Mouse (Mus musculus) G1E (cell line): Measurements from ENCODE around the gene Smg6. TPM values are rescaled to one million over a fixed set of nuclear protein-coding genes. Genes with fewer than 3 reads are reported as not detected.

ENCODE experiments used
- ATAC-seq: 2 replicates; pipeline ENCODE4 v1.8.0; 2016; ENCODE audit warnings: mild to moderate bottlenecking; ENCODE audit not compliant: insufficient number of reproducible peaks, poor library complexity, low FRiP score, severe bottlenecking; ENCODE audit errors: extremely low read depth
- DNase-seq: peaks from one replicate; pipeline ENCODE4 v3.0.0; 2012; ENCODE audit warnings: low spot score
- H3K27me3 ChIP-seq: 2 replicates; pipeline ENCODE4 v1.6.1; 2012; ENCODE audit warnings: mild to moderate bottlenecking, low read length, inconsistent platforms; ENCODE audit not compliant: insufficient read depth
- H3K36me3 ChIP-seq: replicated peaks from 2 replicates; pipeline ENCODE3; 2012; ENCODE audit warnings: mild to moderate bottlenecking, inconsistent platforms
- H3K4me1 ChIP-seq: 2 replicates; pipeline ENCODE4 v1.6.1; 2012; ENCODE audit warnings: low read depth, low read length, inconsistent platforms, mixed read lengths; ENCODE audit not compliant: insufficient read depth
- H3K4me3 ChIP-seq: 2 replicates; pipeline ENCODE4 v1.5.1; 2012; ENCODE audit warnings: low read depth, mild to moderate bottlenecking, inconsistent platforms, low read length, moderate library complexity, mixed read lengths
- H3K9me3 ChIP-seq: replicated peaks from 2 replicates; pipeline ENCODE4 v1.6.1; 2012; ENCODE audit warnings: inconsistent platforms
- CTCF ChIP-seq: IDR thresholded peaks from 2 replicates; pipeline ENCODE4 v1.5.1; 2012; ENCODE audit warnings: low read depth, low read length, inconsistent platforms, mixed read lengths
- GATA1 ChIP-seq: IDR thresholded peaks from 2 replicates; pipeline ENCODE4 v1.6.1; 2012; ENCODE audit warnings: borderline replicate concordance, low read length, inconsistent platforms, mixed read lengths
- GATA2 ChIP-seq: IDR thresholded peaks from 2 replicates; pipeline ENCODE4 v1.6.1; 2012; ENCODE audit warnings: low read depth, low read length, inconsistent platforms, borderline replicate concordance
- POLR2AphosphoS5 ChIP-seq: IDR thresholded peaks from 2 replicates; pipeline ENCODE4 v1.6.1; 2012; ENCODE audit warnings: low read depth, low read length, inconsistent platforms; ENCODE audit not compliant: insufficient replicate concordance
- TAL1 ChIP-seq: conservative IDR thresholded peaks from 2 replicates; pipeline ENCODE4 v1.6.1; 2012; ENCODE audit warnings: low read depth, low read length, inconsistent platforms, mixed read lengths
- polyA plus RNA-seq: library from polyadenylated mRNA; stranded (reverse); fragments of >175 nt; gene quantifications from 2 replicates; pipeline ENCODE4 v1.2.3, GENCODE M21; 2012
- total RNA-seq, 2 experiments: library from RNA; stranded (forward) in 1 of 2; stranded (reverse) in 1 of 2; fragments of 200-1000 nt in 1 of 2; fragments of >200 nt in 1 of 2; fragmentation: Nextera tagmentation in 1 of 2; gene quantifications; 2 replicates each; pipeline ENCODE4 v1.2.3; 2014 to 2017

Smg6 gene
- total and polyA plus RNA-seq, 3 experiments = 17.4 to 54.3 (median 42.1) TPM

- DNase-seq (no peak), ATAC-seq (no peak)
- H3K27me3 ChIP-seq = peaks cover 52% of the 10 kb centered on the region
Observed at GRCm38 (mm10) chr11:75167643-75168589, 242.3 kb downstream of the Smg6 start.

GRCm38 (mm10) chr11:75168590-75169361 is 243.2 kb downstream of the Smg6 start:
- DNase-seq (no peak), ATAC-seq (no peak)
- peaks cover 65% of the 10 kb centered on the region for H3K9me3 ChIP-seq
- TF ChIP-seq TAL1 (no peak), POLR2AphosphoS5 (no peak), GATA2 (no peak), GATA1 (no peak), CTCF (no peak)
- peak overlapping the region; percentile 38; the same call in 1 of the 2 replicates for H3K4me3 ChIP-seq
- H3K36me3 ChIP-seq = peaks cover 27% of the 10 kb centered on the region
- peaks cover 36% of the 10 kb centered on the region for H3K4me1 ChIP-seq
- peaks cover 57% of the 10 kb centered on the region for H3K27me3 ChIP-seq

More at GRCm38 (mm10) chr11:75167643-75168589, 242.3 kb downstream of the Smg6 start:
- TF ChIP-seq CTCF (no peak), GATA1 (no peak), TAL1 (no peak), GATA2 (no peak), POLR2AphosphoS5 (no peak)
- Histone ChIP-seq H3K9me3 (peaks cover 64% of the 10 kb centered on the region), H3K4me1 (peaks cover 28% of the 10 kb centered on the region), H3K4me3 (peak overlapping the region; percentile 29; the same call in 1 of the 2 replicates), H3K36me3 (peaks cover 36% of the 10 kb centered on the region)

- ATAC-seq = no peak
- Histone ChIP-seq H3K9me3 (peaks cover 65% of the 10 kb centered on the region), H3K36me3 (peaks cover 21% of the 10 kb centered on the region), H3K4me1 (peaks cover 41% of the 10 kb centered on the region), H3K27me3 (peaks cover 58% of the 10 kb centered on the region), H3K4me3 (peak within 1 kb of the TSS; percentile 59; the same call in 1 of the 2 replicates)
- TF ChIP-seq GATA2 (no peak), POLR2AphosphoS5 (no peak), TAL1 (no peak), CTCF (no peak), GATA1 (no peak)
- no peak for DNase-seq
Observed at GRCm38 (mm10) chr11:75169405-75170080, 243.9 kb downstream of the Smg6 start, which contains the start of gene Hic1. Hic1 (minus strand) TSS chr11:75169519.

GRCm38 (mm10) chr11:75170136-75170751 is 244.6 kb downstream of the Smg6 start:
- peak; percentile 15; the same call in 1 of the 2 replicates for ATAC-seq
- peaks cover 34% of the 10 kb centered on the region for H3K4me1 ChIP-seq
- H3K4me3 ChIP-seq = peak overlapping the region; percentile 59; the same call in 1 of the 2 replicates
- DNase-seq = peak; percentile 64
- TF ChIP-seq CTCF (no peak), POLR2AphosphoS5 (no peak), GATA1 (no peak), TAL1 (no peak)
- H3K9me3 ChIP-seq = peaks cover 64% of the 10 kb centered on the region
- peaks cover 58% of the 10 kb centered on the region for H3K27me3 ChIP-seq
- H3K36me3 ChIP-seq = peaks cover 16% of the 10 kb centered on the region

GRCm38 (mm10) chr11:75171186-75171865 is 245.7 kb downstream of the Smg6 start:
- Histone ChIP-seq H3K4me3 (no peak overlapping the region), H3K36me3 (peaks cover 14% of the 10 kb centered on the region), H3K4me1 (peaks cover 30% of the 10 kb centered on the region), H3K9me3 (peaks cover 53% of the 10 kb centered on the region), H3K27me3 (peaks cover 54% of the 10 kb centered on the region)
- DNase-seq = no peak
- TF ChIP-seq TAL1 (no peak), GATA1 (no peak), POLR2AphosphoS5 (no peak), GATA2 (no peak), CTCF (no peak)
- no peak for ATAC-seq
